Mouse (Mus musculus) intestine, embryonic 14.5 days (tissue): ENCODE data around the gene Mettl9. TPM values are rescaled to one million over a fixed set of nuclear protein-coding genes. Genes with fewer than 3 reads are reported as not detected.

Experiments
- ATAC-seq: fragments of 200-750 bp; cut with Nextera tagmentation; replicated peaks from 2 replicates; pipeline ENCODE4 v1.8.0; 2017; ENCODE audit warnings: low read depth, moderate number of reproducible peaks, moderate TSS enrichment, moderate library complexity; ENCODE audit not compliant: low FRiP score, low TSS enrichment
- DNase-seq: peaks from one replicate; pipeline ENCODE4 v3.0.0-alpha.2; 2018; ENCODE audit warnings: low spot score
- H3K27ac ChIP-seq: fragments of 300-500 bp; sonication (generic); 2 replicates; pipeline ENCODE4 v1.5.1; 2014; ENCODE audit warnings: low read depth, mild to moderate bottlenecking, control low read depth
- H3K27me3 ChIP-seq: fragments of 300-500 bp; sonication (generic); replicated peaks from 2 replicates; pipeline ENCODE4 v1.6.1; 2014; ENCODE audit warnings: low read length, control low read depth; ENCODE audit not compliant: control insufficient read depth, insufficient read depth
- H3K36me3 ChIP-seq: fragments of 300-500 bp; sonication (generic); 2 replicates; pipeline ENCODE4 v1.6.1; 2014; ENCODE audit warnings: low read length, control low read depth; ENCODE audit not compliant: control insufficient read depth, insufficient read depth
- H3K4me1 ChIP-seq: fragments of 300-500 bp; sonication (generic); replicated peaks from 2 replicates; pipeline ENCODE4 v1.6.1; 2014; ENCODE audit warnings: low read length, control low read depth, mixed read lengths; ENCODE audit not compliant: control insufficient read depth, insufficient read depth
- H3K4me2 ChIP-seq: fragments of 300-500 bp; sonication (generic); 2 replicates; pipeline ENCODE4 v1.6.1; 2014; ENCODE audit warnings: low read length
- H3K4me3 ChIP-seq: fragments of 300-500 bp; sonication (generic); 2 replicates; pipeline ENCODE4 v1.5.1; 2014; ENCODE audit warnings: low read depth, low read length, control low read depth, mixed read lengths
- H3K9ac ChIP-seq: fragments of 300-500 bp; sonication (generic); 2 replicates; pipeline ENCODE4 v1.6.1; 2014; ENCODE audit warnings: mild to moderate bottlenecking, low read length
- H3K9me3 ChIP-seq: fragments of 300-500 bp; sonication (generic); 2 replicates; pipeline ENCODE4 v1.6.1; 2016; ENCODE audit warnings: low read length, control low read depth; ENCODE audit not compliant: control insufficient read depth
- WGBS: fragments of 180-500 bp; shearing (Covaris S2); extraction: QIAGEN DNeasy Blood & Tissue Kit; methylation state at CpG from one replicate; pipeline ENCODE4 v1.1.7; 2014; 5-methylcytosine and 5-hydroxymethylcytosine counted together
- polyA plus RNA-seq: library from polyadenylated mRNA; unstranded; fragments of >200 nt; fragmentation: Nextera tagmentation; extraction: Ambion mirVana; gene quantifications from 2 replicates; pipeline ENCODE4 v1.2.1, GENCODE M21; 2014

The Mettl9 gene
- polyA plus RNA-seq, 1 experiment from 2014 or later, result 162 TPM

DNA sequence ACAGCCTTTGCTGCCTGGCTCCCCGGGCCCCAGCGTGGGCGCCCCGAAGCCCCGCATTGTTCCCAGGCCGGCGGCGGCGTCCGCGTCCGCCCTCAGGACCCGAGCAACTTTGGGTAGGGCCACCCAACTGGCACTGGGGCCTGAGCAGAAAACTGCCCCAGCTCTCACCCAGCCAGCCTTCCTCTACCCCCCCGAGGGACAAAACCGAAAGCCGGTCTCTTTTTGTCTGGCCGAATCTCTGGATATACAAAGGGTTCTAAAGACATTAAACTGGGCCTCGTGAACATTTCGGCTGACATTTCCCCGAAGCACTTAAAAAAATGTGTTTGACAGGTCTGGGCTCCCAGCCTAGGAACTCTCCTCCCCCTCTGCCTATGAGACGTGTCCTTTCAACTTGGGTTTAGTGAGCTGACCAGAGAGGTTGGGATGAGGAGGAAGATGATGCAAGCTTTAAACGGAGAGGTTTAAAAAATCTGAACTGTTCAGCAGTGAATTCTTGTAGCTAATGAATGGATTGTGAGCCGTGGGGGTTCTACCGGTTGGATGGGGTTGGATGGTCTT lies 996 bp downstream of the Mettl9 start:
- Histone ChIP-seq H3K4me1 (peaks cover 32% of the 10 kb centered on the region), H3K36me3 (no peaks in the 10 kb centered on the region), H3K27me3 (0 out of 2 replicates have a peak, but pooled peaks cover 7% of the 10 kb centered on the region), H3K4me2 (peak overlapping the region; percentile 78), H3K27ac (peak overlapping the region; percentile 97), H3K9ac (peak overlapping the region; percentile 99), H3K4me3 (peak overlapping the region; percentile 96), H3K9me3 (no peaks in the 10 kb centered on the region)
- peak; percentile 83 for DNase-seq
- WGBS, result under 1% methylated on average over 24 of the region's 24 CpGs
- ATAC-seq, result peak; percentile 51

DNA sequence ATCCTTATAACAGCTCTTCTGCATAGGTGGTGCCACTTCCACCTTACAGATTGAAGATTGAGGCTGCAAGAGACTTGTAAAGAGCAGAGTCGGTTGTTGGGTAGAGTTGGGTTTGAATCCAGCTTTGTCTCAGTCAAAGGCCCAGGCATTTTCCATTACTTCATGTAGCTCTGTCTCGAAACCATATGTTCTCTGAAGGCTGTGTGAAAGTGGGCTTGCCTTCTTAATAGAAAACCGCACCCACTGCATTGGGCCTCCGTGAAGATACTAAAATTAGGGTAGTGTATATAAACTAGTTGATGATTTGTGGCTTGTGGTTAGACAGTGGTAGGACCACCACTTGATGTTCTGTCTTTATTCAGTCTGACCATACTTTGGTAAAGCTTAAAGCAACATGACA lies 6.3 kb downstream of the Mettl9 start:
- Histone ChIP-seq H3K9me3 (0 out of 2 replicates have a peak, but pooled peaks cover 3% of the 10 kb centered on the region), H3K4me2 (no peak overlapping the region), H3K4me3 (no peak overlapping the region), H3K4me1 (peaks cover 47% of the 10 kb centered on the region), H3K9ac (no peak overlapping the region), H3K27me3 (no peaks in the 10 kb centered on the region), H3K36me3 (no peaks in the 10 kb centered on the region), H3K27ac (no peak overlapping the region)
- 79% methylated on average over 4 of the region's 4 CpGs for WGBS
- DNase-seq (no peak), ATAC-seq (no peak)

DNA sequence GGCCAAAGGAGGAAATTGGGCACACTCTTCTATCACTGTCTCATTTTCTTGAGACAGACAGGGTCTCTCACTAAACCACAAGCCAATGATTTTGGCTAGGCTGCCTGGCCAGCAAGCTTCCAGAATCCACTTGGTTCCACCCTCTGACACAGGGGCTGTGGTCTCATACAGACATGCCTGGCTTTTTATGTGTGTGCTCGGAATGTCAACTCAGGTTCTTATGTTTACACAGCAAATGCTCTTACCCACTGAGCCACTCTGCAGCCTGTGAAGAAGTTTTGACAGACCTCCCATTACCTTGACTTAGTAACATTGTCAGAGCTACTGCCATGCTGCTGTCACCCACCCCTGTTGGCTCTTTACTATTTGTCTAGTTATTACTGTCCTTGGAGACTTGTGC lies 7.7 kb downstream of the Mettl9 start:
- ATAC-seq, result no peak
- Histone ChIP-seq H3K9ac (no peak overlapping the region), H3K4me3 (no peak overlapping the region), H3K4me1 (peaks cover 39% of the 10 kb centered on the region), H3K36me3 (no peaks in the 10 kb centered on the region), H3K27ac (no peak overlapping the region), H3K4me2 (no peak overlapping the region), H3K9me3 (0 out of 2 replicates have a peak, but pooled peaks cover 3% of the 10 kb centered on the region), H3K27me3 (no peaks in the 10 kb centered on the region)
- no peak for DNase-seq
- 23% methylated on average over 1 of the region's 1 CpGs for WGBS

DNA sequence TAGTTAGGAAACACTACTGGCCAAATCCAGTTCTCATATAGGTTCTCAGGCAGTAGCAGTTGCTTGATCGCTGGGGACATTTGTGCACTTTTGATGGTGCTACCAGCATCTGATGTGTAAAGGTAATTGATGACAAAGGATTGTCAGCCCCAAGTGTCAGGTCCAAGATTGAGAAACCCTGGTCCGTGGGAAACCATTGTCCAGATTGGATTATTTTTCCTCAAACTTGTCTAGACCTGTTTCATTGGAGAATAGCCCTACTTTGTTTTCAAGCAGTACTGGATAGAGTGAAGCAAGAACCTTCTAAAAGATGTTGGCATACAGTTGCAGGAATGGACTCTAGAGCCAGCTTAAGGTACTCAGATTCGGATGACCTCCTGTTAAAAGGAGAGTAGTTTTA lies 8.8 kb downstream of the Mettl9 start:
- Histone ChIP-seq H3K36me3 (no peaks in the 10 kb centered on the region), H3K4me3 (no peak overlapping the region), H3K27me3 (no peaks in the 10 kb centered on the region), H3K9me3 (0 out of 2 replicates have a peak, but pooled peaks cover 3% of the 10 kb centered on the region), H3K4me2 (no peak overlapping the region), H3K27ac (no peak overlapping the region), H3K9ac (no peak overlapping the region), H3K4me1 (peaks cover 29% of the 10 kb centered on the region)
- DNase-seq (no peak), ATAC-seq (no peak)
- 97% methylated on average over 3 of the region's 3 CpGs for WGBS

- Histone ChIP-seq H3K27me3 (no peaks in the 10 kb centered on the region), H3K9ac (no peak overlapping the region), H3K9me3 (0 out of 2 replicates have a peak, but pooled peaks cover 3% of the 10 kb centered on the region), H3K4me1 (peaks cover 27% of the 10 kb centered on the region), H3K27ac (no peak overlapping the region), H3K36me3 (no peaks in the 10 kb centered on the region), H3K4me3 (no peak overlapping the region), H3K4me2 (no peak overlapping the region)
- no peak for DNase-seq
- no peak for ATAC-seq
- 92% methylated on average over 1 of the region's 1 CpGs for WGBS
Measured at GRCm38 (mm10) chr7:121043510-121043909, 9.3 kb downstream of the Mettl9 start.

- H3K9ac ChIP-seq, result no peak overlapping the region
Measured at GRCm38 (mm10) chr7:121044251-121044650, 10.0 kb downstream of the Mettl9 start.

DNA sequence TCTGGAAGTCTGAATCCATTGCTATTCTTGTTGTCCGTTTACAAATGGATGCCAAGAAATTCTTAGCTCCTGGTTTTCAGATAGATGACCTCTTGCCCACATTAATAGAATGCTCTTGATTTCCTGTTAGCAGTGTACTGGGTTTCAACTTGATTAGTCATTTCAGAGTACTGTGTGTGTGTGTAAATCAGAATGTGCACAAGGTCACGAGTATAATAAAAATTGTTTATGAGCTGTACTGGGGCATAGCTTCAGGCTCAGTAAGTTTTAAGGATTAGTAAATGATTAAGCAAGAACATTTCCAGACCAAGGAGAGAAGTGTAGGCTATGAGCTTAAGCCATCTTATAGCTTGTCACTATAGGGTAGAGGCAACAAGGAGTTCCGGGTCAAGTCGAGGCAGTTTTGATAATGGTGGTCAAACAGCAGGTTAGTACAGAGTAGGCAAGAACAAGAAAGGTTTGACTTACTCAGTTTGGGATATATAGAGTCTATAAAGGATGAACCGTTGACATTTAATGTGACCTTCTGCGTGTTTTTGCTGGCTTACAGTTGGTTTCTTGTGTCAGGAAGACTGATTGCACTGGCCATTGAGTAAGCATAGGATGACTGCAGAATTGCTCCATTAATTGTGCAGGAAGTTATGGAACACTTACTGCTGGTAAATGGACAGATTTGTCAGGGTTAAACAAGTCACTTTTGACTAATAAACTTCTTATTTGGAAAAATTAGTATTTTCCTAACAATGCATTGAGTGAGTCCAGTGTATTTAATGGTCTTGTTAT lies 11.6 kb downstream of the Mettl9 start:
- H3K4me2 ChIP-seq, result no peak overlapping the region
- no peaks in the 10 kb centered on the region for H3K27me3 ChIP-seq
- H3K4me1 ChIP-seq, result peaks cover 16% of the 10 kb centered on the region; the same call in 1 of the 2 replicates
- DNase-seq, result no peak
- H3K9ac ChIP-seq, result no peak overlapping the region
- no peak overlapping the region for H3K4me3 ChIP-seq
- WGBS, result 67% methylated on average over 6 of the region's 6 CpGs
- peak; percentile 76 for ATAC-seq
- peak overlapping the region; percentile 36; the same call in 1 of the 2 replicates for H3K27ac ChIP-seq
- H3K9me3 ChIP-seq, result 0 out of 2 replicates have a peak, but pooled peaks cover 3% of the 10 kb centered on the region
- peaks cover 15% of the 10 kb centered on the region; the same call in 1 of the 2 replicates for H3K36me3 ChIP-seq

More at GRCm38 (mm10) chr7:121044251-121044650, 10.0 kb downstream of the Mettl9 start:
- DNase-seq (no peak), ATAC-seq (no peak)
- Histone ChIP-seq H3K27me3 (no peaks in the 10 kb centered on the region), H3K27ac (no peak overlapping the region), H3K9me3 (0 out of 2 replicates have a peak, but pooled peaks cover 3% of the 10 kb centered on the region), H3K4me2 (no peak overlapping the region), H3K4me1 (peaks cover 26% of the 10 kb centered on the region), H3K4me3 (no peak overlapping the region), H3K36me3 (0 out of 2 replicates have a peak, but pooled peaks cover 5% of the 10 kb centered on the region)
- WGBS, result 86% methylated on average over 1 of the region's 1 CpGs

DNA sequence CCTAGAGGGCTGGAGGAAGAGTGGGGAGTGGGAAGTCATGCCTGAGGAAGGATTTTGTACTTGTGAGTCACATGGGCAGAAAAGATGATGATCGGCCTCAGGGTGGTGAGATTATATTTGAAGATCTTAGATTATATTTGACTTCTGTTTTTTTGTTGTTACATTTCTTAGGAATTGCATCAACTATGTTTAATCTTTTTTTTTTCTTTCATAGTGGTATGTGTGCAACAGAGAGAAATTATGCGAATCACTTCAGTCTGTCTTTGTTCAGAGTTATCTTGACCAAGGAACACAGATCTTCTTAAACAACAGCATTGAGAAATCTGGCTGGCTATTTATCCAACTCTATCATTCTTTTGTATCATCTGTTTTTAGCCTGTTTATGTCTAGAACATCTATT lies 13.4 kb downstream of the Mettl9 start:
- peaks cover 29% of the 10 kb centered on the region for H3K36me3 ChIP-seq
- no peak overlapping the region for H3K27ac ChIP-seq
- ATAC-seq (no peak), DNase-seq (no peak)
- 0 out of 2 replicates have a peak, but pooled peaks cover 3% of the 10 kb centered on the region for H3K9me3 ChIP-seq
- H3K9ac ChIP-seq, result no peak overlapping the region
- WGBS, result 93% methylated on average over 2 of the region's 2 CpGs
- no peak overlapping the region for H3K4me2 ChIP-seq
- H3K4me3 ChIP-seq, result no peak overlapping the region
- no peaks in the 10 kb centered on the region for H3K27me3 ChIP-seq
- peaks cover 7% of the 10 kb centered on the region; the same call in 1 of the 2 replicates for H3K4me1 ChIP-seq
